Mouse (Mus musculus): ENCODE data around the gene Ripk1. TPM values are rescaled to one million over a fixed set of nuclear protein-coding genes. Genes with fewer than 3 reads are reported as not detected.

The Ripk1 gene
- total RNA-seq (2021) = 10 to 100 TPM; 23.6 to 31.1 TPM
- long read RNA-seq, experiment 1, transcript Ripk1-201 (11 exons, 3,266 nt) = major isoform, 24 of 26 reads
- long read RNA-seq, experiment 1, partial matches to known transcripts = 1 of 26 reads
- long read RNA-seq, experiment 1, other reads (novel, unspliced or antisense) = 1 of 26 reads
- long read RNA-seq, experiment 2, transcript Ripk1-201 (11 exons, 3,266 nt) = major isoform, 62 of 70 reads
- long read RNA-seq, experiment 2, partial matches to known transcripts = 3 of 70 reads
- long read RNA-seq, experiment 2, other reads (novel, unspliced or antisense) = 5 of 70 reads

GRCm38 (mm10) chr13:34002058-34003006 lies at the start of gene Ripk1, which contains the start of gene Serpinb6a:
Gene Ripk1 (plus strand): TSS chr13:34002363.
Gene Serpinb6a (minus strand): TSS chr13:34002794.
- peak; percentile 88 to 91 for DNase-seq (ENCODE audit: low spot score in 2 of 2)

GRCm38 (mm10) chr13:33952947-33953346 lies 49.2 kb upstream of the Ripk1 start:
- DNase-seq (ENCODE audit: low spot score in 2 of 2) = no peak

- no peak for DNase-seq (ENCODE audit: low spot score in 2 of 2)
These were observed 45.4 kb upstream of the Ripk1 start for GRCm38 (mm10) chr13:33956571-33957421.

GRCm38 (mm10) chr13:33959771-33960170 lies 42.4 kb upstream of the Ripk1 start:
- DNase-seq (ENCODE audit: low spot score in 2 of 2) = no peak

- DNase-seq (ENCODE audit: low spot score in 2 of 2) = peak; percentile 62 to 73
These were observed 37.7 kb upstream of the Ripk1 start, which contains the start of gene Nqo2 for GRCm38 (mm10) chr13:33964206-33965046. Gene Nqo2 (plus strand): TSS chr13:33964687.

GRCm38 (mm10) chr13:33965056-33966024 lies 36.8 kb upstream of the Ripk1 start:
- no peak for DNase-seq (ENCODE audit: low spot score in 2 of 2)

- DNase-seq (ENCODE audit: low spot score in 2 of 2) = no peak
These were observed 36.1 kb upstream of the Ripk1 start for GRCm38 (mm10) chr13:33966025-33966412.

- DNase-seq (ENCODE audit: low spot score in 2 of 2) = no peak
These were observed 35.6 kb upstream of the Ripk1 start for GRCm38 (mm10) chr13:33966574-33966973.

- DNase-seq (ENCODE audit: low spot score in 2 of 2) = no peak
These were observed 12.5 kb upstream of the Ripk1 start for GRCm38 (mm10) chr13:33989625-33990024.

- peak; percentile 65 to 72 for DNase-seq (ENCODE audit: low spot score in 2 of 2)
These were observed 7.0 kb upstream of the Ripk1 start for GRCm38 (mm10) chr13:33995197-33995596.

- no peak for DNase-seq (ENCODE audit: low spot score in 2 of 2)
These were observed 895 bp downstream of the Ripk1 start for GRCm38 (mm10) chr13:34003058-34003457.

GRCm38 (mm10) chr13:34007234-34007633 lies 5.1 kb downstream of the Ripk1 start:
- DNase-seq (ENCODE audit: low spot score in 2 of 2) = no peak

GRCm38 (mm10) chr13:34016927-34017569 lies 14.9 kb downstream of the Ripk1 start:
- no peak for DNase-seq (ENCODE audit: low spot score in 2 of 2)

GRCm38 (mm10) chr13:34018521-34018920 lies 16.4 kb downstream of the Ripk1 start:
- no peak for DNase-seq (ENCODE audit: low spot score in 2 of 2)

- DNase-seq (ENCODE audit: low spot score in 2 of 2) = no peak
These were observed 19.8 kb downstream of the Ripk1 start for GRCm38 (mm10) chr13:34021998-34022397.

- DNase-seq (ENCODE audit: low spot score in 2 of 2) = no peak
These were observed 29.9 kb downstream of the Ripk1 start for GRCm38 (mm10) chr13:34032041-34032440.

GRCm38 (mm10) chr13:34035424-34035823 lies 33.3 kb downstream of the Ripk1 start:
- DNase-seq (ENCODE audit: low spot score in 2 of 2) = no peak

- DNase-seq (ENCODE audit: low spot score in 2 of 2) = no peak
These were observed 34.6 kb downstream of the Ripk1 start for GRCm38 (mm10) chr13:34036726-34037125.
